Mouse (Mus musculus) spleen, adult 18-20 months (tissue): ENCODE results near the gene Zfp618.

Experiments
- DNase-seq, 2 experiments: peaks; one replicate each; pipeline ENCODE4 v3.0.0; 2022; ENCODE audit warnings: mixed read lengths in 2 of 2

Gene Zfp618

GRCm38 (mm10) chr4:63035991-63036390 lies 70.6 kb downstream of the Zfp618 start:
- DNase-seq, result no peak

GRCm38 (mm10) chr4:63036790-63037189 lies 71.4 kb downstream of the Zfp618 start:
- no peak for DNase-seq

GRCm38 (mm10) chr4:63037555-63037954 lies 72.2 kb downstream of the Zfp618 start:
- DNase-seq, result no peak

GRCm38 (mm10) chr4:63038265-63038664 lies 72.9 kb downstream of the Zfp618 start:
- no peak for DNase-seq

GRCm38 (mm10) chr4:63038937-63039336 lies 73.6 kb downstream of the Zfp618 start:
- no peak for DNase-seq

GRCm38 (mm10) chr4:63048606-63049005 lies 83.2 kb downstream of the Zfp618 start:
- DNase-seq, result no peak

- no peak for DNase-seq
Measured at GRCm38 (mm10) chr4:63049596-63050318, 84.4 kb downstream of the Zfp618 start.

GRCm38 (mm10) chr4:63050319-63050676 lies 84.9 kb downstream of the Zfp618 start:
- DNase-seq, result no peak

GRCm38 (mm10) chr4:63050949-63051348 lies 85.6 kb downstream of the Zfp618 start:
- DNase-seq, result no peak

GRCm38 (mm10) chr4:63051940-63052661 lies 86.7 kb downstream of the Zfp618 start:
- DNase-seq, result no peak

GRCm38 (mm10) chr4:63052662-63053033 lies 87.3 kb downstream of the Zfp618 start:
- no peak for DNase-seq

- no peak for DNase-seq
Measured at GRCm38 (mm10) chr4:63055216-63055745, 89.9 kb downstream of the Zfp618 start.

GRCm38 (mm10) chr4:63056641-63057415 lies 91.5 kb downstream of the Zfp618 start:
- DNase-seq, result no peak

GRCm38 (mm10) chr4:63057581-63057980 lies 92.2 kb downstream of the Zfp618 start:
- no peak for DNase-seq

GRCm38 (mm10) chr4:63058686-63059085 lies 93.3 kb downstream of the Zfp618 start:
- DNase-seq, result no peak

- DNase-seq, result no peak
Measured at GRCm38 (mm10) chr4:63060358-63060757, 95.0 kb downstream of the Zfp618 start.

GRCm38 (mm10) chr4:63061411-63061810 lies 96.0 kb downstream of the Zfp618 start:
- DNase-seq, result no peak

- no peak for DNase-seq
Measured at GRCm38 (mm10) chr4:63063360-63063759, 98.0 kb downstream of the Zfp618 start.

GRCm38 (mm10) chr4:63064911-63065310 lies 99.5 kb downstream of the Zfp618 start:
- DNase-seq, result no peak

- no peak for DNase-seq
Measured at GRCm38 (mm10) chr4:63066796-63067195, 101.4 kb downstream of the Zfp618 start.

- no peak for DNase-seq
Measured at GRCm38 (mm10) chr4:63067822-63068221, 102.4 kb downstream of the Zfp618 start.

GRCm38 (mm10) chr4:63068499-63069175 lies 103.3 kb downstream of the Zfp618 start:
- DNase-seq, result no peak
